Mouse (Mus musculus) CH12.LX (cell line): ENCODE measurements around the gene Sav1. TPM values are rescaled to one million over a fixed set of nuclear protein-coding genes. Genes with fewer than 3 reads are reported as not detected.

Experiments used
- DNase-seq: peaks from one replicate; pipeline ENCODE4 v3.0.0-alpha.2; 2013; ENCODE audit errors: extremely low read depth
- H3K27ac ChIP-seq: 2 replicates; pipeline ENCODE4 v1.5.1; 2012; ENCODE audit warnings: low read depth, mild to moderate bottlenecking, control low read depth, moderate library complexity; ENCODE audit not compliant: insufficient read depth
- H3K27me3 ChIP-seq: replicated peaks from 2 replicates; pipeline ENCODE3; 2012; ENCODE audit warnings: inconsistent platforms
- H3K36me3 ChIP-seq, 2 experiments: replicated peaks in 1 of 2; 2 replicates each; pipeline versions ENCODE3 to v1.6.1; 2012; ENCODE audit warnings: inconsistent platforms in 1 of 2, low read length in 1 of 2, mild to moderate bottlenecking in 1 of 2, mixed read lengths in 1 of 2, moderate library complexity in 1 of 2; ENCODE audit not compliant: control insufficient read depth in 1 of 2, insufficient read depth in 1 of 2
- H3K4me1 ChIP-seq, 2 experiments: 2 replicates each; pipeline ENCODE4 v1.6.1; 2012; ENCODE audit warnings: inconsistent platforms in 1 of 2, moderate library complexity in 1 of 2; ENCODE audit not compliant: insufficient read depth in 2 of 2, control insufficient read depth in 1 of 2
- H3K4me2 ChIP-seq: 2 replicates; pipeline ENCODE4 v1.6.1; 2012; ENCODE audit warnings: low read depth, mild to moderate bottlenecking, control low read depth; ENCODE audit not compliant: poor library complexity, insufficient read depth, severe bottlenecking
- H3K4me3 ChIP-seq, 3 experiments: fragments of 150-350 bp in 1 of 3; sonication (generic) in 1 of 3; replicated peaks in 1 of 3; 2 replicates each; pipeline versions ENCODE3 to v1.5.1; 2011 to 2012; ENCODE audit warnings: low read depth in 2 of 3, low read length in 2 of 3, mild to moderate bottlenecking in 2 of 3, moderate library complexity in 2 of 3, control low read depth in 1 of 3, improper control_type of control experiment in 1 of 3, inconsistent platforms in 1 of 3, mixed read lengths in 1 of 3; ENCODE audit not compliant: poor library complexity in 1 of 3
- H3K79me2 ChIP-seq: replicated peaks from 2 replicates; pipeline ENCODE4 v1.6.1; 2012; ENCODE audit warnings: mild to moderate bottlenecking, moderate library complexity; ENCODE audit not compliant: control insufficient read depth, poor library complexity, insufficient read depth, severe bottlenecking; ENCODE audit errors: extremely low read depth
- H3K9ac ChIP-seq: 2 replicates; pipeline ENCODE4 v1.6.1; 2012; ENCODE audit warnings: low read depth, mild to moderate bottlenecking, control low read depth, moderate library complexity; ENCODE audit not compliant: insufficient read depth
- H3K9me3 ChIP-seq: replicated peaks from 2 replicates; pipeline ENCODE3; 2012; ENCODE audit warnings: low read length, inconsistent platforms, mixed read lengths
- CHD1 ChIP-seq: IDR thresholded peaks from 2 replicates; pipeline ENCODE4 v1.6.1; 2012; ENCODE audit warnings: low read depth, low read length, improper control_type of control experiment, inconsistent platforms
- E2F4 ChIP-seq: IDR thresholded peaks from 2 replicates; pipeline ENCODE4 v1.6.1; 2011; ENCODE audit warnings: low read depth, low read length, improper control_type of control experiment; ENCODE audit not compliant: insufficient replicate concordance
- ELF1 ChIP-seq: IDR thresholded peaks from 2 replicates; pipeline ENCODE4 v1.6.1; 2014; ENCODE audit warnings: low read depth, mild to moderate bottlenecking, inconsistent platforms, low read length, improper control_type of control experiment
- EP300 ChIP-seq: IDR thresholded peaks from 2 replicates; pipeline ENCODE4 v1.6.1; 2011; ENCODE audit warnings: low read length, improper control_type of control experiment
- ETS1 ChIP-seq: conservative IDR thresholded peaks from 2 replicates; pipeline ENCODE4 v1.6.1; 2012; ENCODE audit warnings: low read depth, mild to moderate bottlenecking, inconsistent platforms, low read length, improper control_type of control experiment, moderate library complexity
- GABPA ChIP-seq: IDR thresholded peaks from 2 replicates; pipeline ENCODE4 v1.6.1; 2012; ENCODE audit warnings: low read depth, low read length, improper control_type of control experiment, inconsistent platforms; ENCODE audit not compliant: insufficient replicate concordance
- IRF4 ChIP-seq: IDR thresholded peaks from 2 replicates; pipeline ENCODE4 v1.6.1; 2014; ENCODE audit warnings: low read depth, mild to moderate bottlenecking, inconsistent platforms, low read length, improper control_type of control experiment
- JUN ChIP-seq: IDR thresholded peaks from 2 replicates; pipeline ENCODE4 v1.6.1; 2011; ENCODE audit warnings: low read depth, mild to moderate bottlenecking, low read length, improper control_type of control experiment, moderate library complexity; ENCODE audit not compliant: insufficient read depth
- KAT2A ChIP-seq: IDR thresholded peaks from 2 replicates; pipeline ENCODE4 v1.6.1; 2012; ENCODE audit warnings: low read length, improper control_type of control experiment, inconsistent platforms; ENCODE audit not compliant: insufficient replicate concordance
- MAX ChIP-seq: IDR thresholded peaks from 2 replicates; pipeline ENCODE4 v1.6.1; 2011; ENCODE audit warnings: low read length, improper control_type of control experiment
- MEF2A ChIP-seq: IDR thresholded peaks from 2 replicates; pipeline ENCODE4 v1.6.1; 2014; ENCODE audit warnings: low read depth, mild to moderate bottlenecking, inconsistent platforms, low read length, improper control_type of control experiment, borderline replicate concordance
- MXI1 ChIP-seq: IDR thresholded peaks from 2 replicates; pipeline ENCODE4 v1.6.1; 2011; ENCODE audit warnings: mild to moderate bottlenecking, low read depth, low read length, improper control_type of control experiment
- MYC ChIP-seq: IDR thresholded peaks from 2 replicates; pipeline ENCODE4 v1.6.1; 2011; ENCODE audit warnings: low read depth, mild to moderate bottlenecking, improper control_type of control experiment, low read length
- PAX5 ChIP-seq: IDR thresholded peaks from 2 replicates; pipeline ENCODE4 v1.6.1; 2012; ENCODE audit warnings: low read length, inconsistent platforms, mixed read lengths
- POLR2A ChIP-seq: IDR thresholded peaks from 2 replicates; pipeline ENCODE4 v1.6.1; 2011; ENCODE audit warnings: low read depth, mild to moderate bottlenecking, improper control_type of control experiment, low read length
- POLR2AphosphoS2 ChIP-seq: IDR thresholded peaks from 2 replicates; pipeline ENCODE4 v1.6.1; 2011; ENCODE audit warnings: low read depth, low read length, improper control_type of control experiment
- SMC3 ChIP-seq: IDR thresholded peaks from 2 replicates; pipeline ENCODE4 v1.6.1; 2011; ENCODE audit warnings: low read depth, low read length, improper control_type of control experiment
- UBTF ChIP-seq: IDR thresholded peaks from 2 replicates; pipeline ENCODE4 v1.6.1; 2012; ENCODE audit warnings: low read depth, mild to moderate bottlenecking, inconsistent platforms, low read length, improper control_type of control experiment, moderate library complexity
- USF2 ChIP-seq: conservative IDR thresholded peaks from 2 replicates; pipeline ENCODE4 v1.6.1; 2011; ENCODE audit warnings: low read depth, low read length, improper control_type of control experiment
- ZMIZ1 ChIP-seq: IDR thresholded peaks from 2 replicates; pipeline ENCODE4 v1.6.1; 2012; ENCODE audit warnings: low read depth, mild to moderate bottlenecking, inconsistent platforms, low read length, improper control_type of control experiment
- dilution Hi-C: fragments of 300-500 bp; cut with MboI; formaldehyde crosslinking; loops from 2 replicates; pipeline ENCODE4 v1.14.3; 2020; ENCODE audit warnings: low sequenced_read_pairs; ENCODE audit not compliant: extremely low pct_unique_long_range_greater_than_20kb, extremely low pct_ligation_motif_present
- in situ Hi-C: fragments of 300-500 bp; cut with MboI; formaldehyde crosslinking; loops from 3 replicates; pipeline ENCODE4 v1.14.3; 2019; ENCODE audit warnings: low sequenced_read_pairs, low pct_ligation_motif_present, low pct_unique_long_range_greater_than_20kb, mixed read lengths
- polyA plus RNA-seq: library from polyadenylated mRNA; unstranded; fragments of >175 nt; gene quantifications from 2 replicates; pipeline ENCODE4 v1.2.1, GENCODE M21; 2012; ENCODE audit warnings: low read depth; ENCODE audit not compliant: insufficient read length
- total RNA-seq, 2 experiments: library from RNA; depleted of rRNA; stranded (reverse); fragments of 300-350 nt in 1 of 2; fragments of >200 nt in 1 of 2; gene quantifications; 2 replicates each; pipeline ENCODE4 v1.2.3; 2012 to 2014

The Sav1 gene
- total and polyA plus RNA-seq, 3 experiments: 13.7 to 31.7 (median 28.1) TPM

DNA sequence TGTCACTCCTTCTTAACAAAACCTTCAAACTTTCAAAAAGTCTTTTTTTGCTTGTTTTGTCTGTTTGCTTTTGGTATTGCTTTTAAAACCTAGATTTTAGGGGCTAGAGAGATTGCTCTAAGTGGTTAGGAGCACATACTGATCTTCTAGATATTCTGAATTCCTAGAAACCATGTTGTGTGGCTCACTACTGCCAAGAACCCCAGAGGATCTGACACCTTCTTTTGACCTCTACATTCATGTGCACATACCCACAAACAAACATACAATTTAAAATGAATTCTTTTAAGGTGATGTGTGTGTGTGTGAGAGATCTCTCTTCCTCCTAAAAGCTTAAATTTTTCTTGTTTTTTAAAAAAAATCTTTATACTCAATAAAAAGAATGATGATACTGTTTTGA, 39.4 kb upstream of the Sav1 start:
- Histone ChIP-seq H3K9ac (no peak overlapping the region), H3K36me3 (peaks cover 40 to 90% of the 10 kb centered on the region in 2 experiments), H3K9me3 (no peaks in the 10 kb centered on the region), H3K4me1 (no peaks in the 10 kb centered on the region), H3K4me3 (no peak overlapping the region), H3K79me2 (no peaks in the 10 kb centered on the region), H3K4me2 (no peak overlapping the region), H3K27me3 (no peaks in the 10 kb centered on the region), H3K27ac (no peak overlapping the region)
- dilution Hi-C loops: no loop called here
- no peak for TF ChIP-seq ETS1
- no peak for TF ChIP-seq IRF4
- no peak for DNase-seq
- in situ Hi-C loops: no loop called here

- Histone ChIP-seq H3K9me3 (no peaks in the 10 kb centered on the region), H3K36me3 (peaks cover 41 to 91% of the 10 kb centered on the region in 2 experiments), H3K9ac (no peak overlapping the region), H3K79me2 (no peaks in the 10 kb centered on the region), H3K4me3 (no peak overlapping the region), H3K4me2 (no peak overlapping the region), H3K4me1 (no peaks in the 10 kb centered on the region), H3K27me3 (no peaks in the 10 kb centered on the region), H3K27ac (no peak overlapping the region)
- dilution Hi-C loops: no loop called here
- no peak for DNase-seq
- in situ Hi-C loops: no loop called here
- TF ChIP-seq CHD1 (no peak), UBTF (no peak)
Observed at GRCm38 (mm10) chr12:70025431-70025830, 38.6 kb upstream of the Sav1 start.

GRCm38 (mm10) chr12:70023580-70023979, 36.8 kb upstream of the Sav1 start:
- TF ChIP-seq E2F4 (no peak), PAX5 (no peak), MXI1 (no peak), USF2 (no peak), EP300 (no peak), UBTF (no peak), ELF1 (no peak), MEF2A (no peak), POLR2AphosphoS2 (no peak), MAX (no peak), ZMIZ1 (no peak), JUN (no peak), SMC3 (no peak), KAT2A (no peak), GABPA (no peak), MYC (no peak), POLR2A (no peak)
- in situ Hi-C loops: no loop called here

More at GRCm38 (mm10) chr12:70023580-70023979, 36.8 kb upstream of the Sav1 start:
- Histone ChIP-seq H3K4me2 (no peak overlapping the region), H3K4me1 (no peaks in the 10 kb centered on the region), H3K4me3 (no peak overlapping the region), H3K9ac (no peak overlapping the region), H3K27ac (no peak overlapping the region), H3K9me3 (no peaks in the 10 kb centered on the region), H3K27me3 (no peaks in the 10 kb centered on the region), H3K36me3 (peaks cover 43 to 94% of the 10 kb centered on the region in 2 experiments), H3K79me2 (no peaks in the 10 kb centered on the region)
- dilution Hi-C loops: no loop called here
- no peak for DNase-seq
